Mouse (Mus musculus): ENCODE results near the gene Olfr45. TPM values are rescaled to one million over a fixed set of nuclear protein-coding genes. Genes with fewer than 3 reads are reported as not detected.
"Not testable (repeated sequence)": the region's sequence is repeated elsewhere in the genome, so short reads cannot be mapped to it uniquely, and the experiment has no call there.

The Olfr45 gene
- not detected in 2 replicates for total RNA-seq (2021)
- long read RNA-seq, result 0 reads

GRCm38 (mm10) chr7:140681651-140682050 lies at the start of gene Olfr45:
Gene Olfr45, plus strand, starts transcription at chr7:140681951.
- DNase-seq, result no peak

DNA sequence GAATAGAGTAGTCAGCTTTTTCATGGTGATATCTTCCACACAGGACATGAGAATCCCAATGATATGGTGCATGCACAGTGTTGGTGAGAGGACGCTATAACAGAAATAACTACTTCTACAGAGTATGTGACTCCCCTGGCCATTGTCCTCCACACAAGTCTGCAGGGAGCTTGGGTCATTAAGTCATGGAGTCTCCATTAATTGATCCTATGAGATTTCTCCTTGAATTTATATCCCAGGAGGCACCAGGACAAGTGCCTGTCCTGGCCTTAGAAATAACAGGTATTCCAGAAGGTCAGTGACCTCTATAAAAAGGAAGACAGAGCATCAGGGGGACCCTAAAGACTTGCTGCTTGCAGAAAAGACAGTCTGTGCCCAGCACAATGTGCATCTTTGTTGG lies 35.6 kb upstream of the Olfr45 start, which contains the start of gene Olfr53:
Gene Olfr53, plus strand, starts transcription at position 301 of the 400 bp plus-strand sequence.
- no peak for DNase-seq

DNA sequence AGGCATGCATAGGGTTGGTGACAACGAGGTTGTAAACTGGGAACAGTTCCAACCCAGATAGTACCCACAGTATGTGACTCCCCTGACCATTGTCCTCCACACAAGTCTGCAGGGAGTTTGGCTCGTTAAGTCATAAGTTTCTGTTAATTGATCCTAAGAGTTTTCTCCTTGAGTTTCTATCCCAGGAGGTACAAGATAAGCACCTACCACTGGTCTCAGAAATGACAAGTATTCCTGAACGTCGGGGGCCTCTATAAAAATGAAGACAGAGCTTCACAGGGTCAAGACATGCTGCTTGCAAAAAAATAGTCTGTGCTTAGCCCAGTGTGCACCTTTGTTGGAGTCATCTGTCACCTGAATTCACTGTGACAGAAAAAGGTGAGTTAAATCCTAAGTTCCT lies 22.1 kb upstream of the Olfr45 start, which contains the start of gene Olfr539:
Gene Olfr539, plus strand, starts transcription at position 301 of the 400 bp plus-strand sequence.
- no peak for DNase-seq

DNA sequence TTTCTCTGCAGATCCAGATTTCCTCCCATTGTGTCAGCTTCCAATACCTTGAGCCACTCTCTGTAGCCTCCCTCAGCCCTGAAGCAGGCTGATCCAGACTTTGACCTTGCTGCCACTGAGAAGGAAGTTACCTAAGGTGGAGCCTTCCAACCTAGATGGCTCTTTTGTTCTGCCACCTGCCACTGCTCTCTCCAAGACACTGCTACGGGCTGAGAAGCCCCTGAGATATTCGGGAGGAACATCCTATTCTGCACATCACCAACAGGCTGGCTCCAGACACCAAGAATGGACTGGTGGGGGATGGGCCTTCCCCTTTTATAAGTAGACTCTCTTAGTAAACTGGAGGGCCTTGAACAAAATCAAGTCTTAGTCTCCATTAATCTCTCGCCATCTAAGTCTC lies 11.1 kb upstream of the Olfr45 start:
- not testable (repeated sequence) for DNase-seq

DNA sequence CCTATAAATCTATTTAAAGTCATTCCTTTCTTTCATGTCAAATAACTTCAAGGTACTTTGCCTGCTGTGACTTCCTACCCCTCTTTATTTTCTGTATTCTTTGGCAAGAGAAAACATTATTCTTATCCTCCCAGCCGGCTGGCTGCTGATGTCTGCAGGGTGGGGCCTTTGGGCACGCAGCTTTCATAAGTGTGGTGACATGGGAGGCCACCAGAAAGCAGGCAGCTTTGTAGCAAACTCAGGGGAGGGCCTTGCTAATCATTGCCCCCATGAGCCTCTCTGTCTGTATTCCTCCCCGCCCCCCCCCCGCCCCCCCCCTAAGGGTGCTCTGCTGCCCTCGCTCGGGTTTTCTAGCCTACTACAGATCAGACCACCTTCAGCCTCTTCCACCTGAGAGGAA lies 5.9 kb upstream of the Olfr45 start:
- DNase-seq, result no peak

DNA sequence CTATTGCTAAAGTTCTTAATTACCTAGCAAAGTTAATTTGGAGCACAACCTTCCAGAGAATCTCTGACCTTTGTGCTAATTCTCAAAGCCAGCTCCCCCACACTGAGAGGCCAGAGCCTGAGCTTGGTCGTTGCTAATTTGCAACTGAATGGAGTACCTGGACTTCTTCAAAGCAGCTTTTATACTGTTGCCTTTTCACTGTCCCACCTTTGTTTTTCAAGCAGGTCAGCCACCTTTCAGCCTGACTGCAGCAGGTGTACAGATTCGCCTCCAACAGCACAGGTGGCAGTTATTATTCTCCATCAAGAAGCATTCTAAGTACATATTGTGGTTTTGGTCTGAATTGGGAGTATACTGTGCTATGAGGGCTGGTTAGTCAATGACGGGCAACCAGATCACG lies 2.2 kb upstream of the Olfr45 start:
- DNase-seq, result not testable (repeated sequence)

DNA sequence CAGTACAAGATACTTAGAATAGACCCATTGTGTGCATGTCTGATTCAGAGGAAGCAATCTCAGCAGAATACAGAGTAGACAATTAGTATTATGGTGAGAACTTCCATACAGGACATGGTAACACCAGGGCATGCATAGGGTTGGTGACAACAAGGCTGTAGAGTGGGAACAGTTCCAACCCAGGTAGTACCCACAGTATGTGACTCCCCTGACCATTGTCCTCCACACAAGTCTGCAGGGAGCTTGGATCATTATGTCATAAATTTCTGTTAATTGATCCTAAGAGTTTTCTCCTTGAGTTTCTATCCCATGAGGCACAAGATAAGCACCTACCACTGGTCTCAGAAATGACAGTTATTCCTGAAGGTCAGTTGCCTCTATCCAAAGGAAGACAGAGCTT lies 15.2 kb downstream of the Olfr45 start, which contains the start of gene Olfr541:
Gene Olfr541, plus strand, starts transcription at position 301 of the 400 bp plus-strand sequence.
- DNase-seq, result no peak

GRCm38 (mm10) chr7:140706348-140706747 lies 24.6 kb downstream of the Olfr45 start:
- no peak for DNase-seq

DNA sequence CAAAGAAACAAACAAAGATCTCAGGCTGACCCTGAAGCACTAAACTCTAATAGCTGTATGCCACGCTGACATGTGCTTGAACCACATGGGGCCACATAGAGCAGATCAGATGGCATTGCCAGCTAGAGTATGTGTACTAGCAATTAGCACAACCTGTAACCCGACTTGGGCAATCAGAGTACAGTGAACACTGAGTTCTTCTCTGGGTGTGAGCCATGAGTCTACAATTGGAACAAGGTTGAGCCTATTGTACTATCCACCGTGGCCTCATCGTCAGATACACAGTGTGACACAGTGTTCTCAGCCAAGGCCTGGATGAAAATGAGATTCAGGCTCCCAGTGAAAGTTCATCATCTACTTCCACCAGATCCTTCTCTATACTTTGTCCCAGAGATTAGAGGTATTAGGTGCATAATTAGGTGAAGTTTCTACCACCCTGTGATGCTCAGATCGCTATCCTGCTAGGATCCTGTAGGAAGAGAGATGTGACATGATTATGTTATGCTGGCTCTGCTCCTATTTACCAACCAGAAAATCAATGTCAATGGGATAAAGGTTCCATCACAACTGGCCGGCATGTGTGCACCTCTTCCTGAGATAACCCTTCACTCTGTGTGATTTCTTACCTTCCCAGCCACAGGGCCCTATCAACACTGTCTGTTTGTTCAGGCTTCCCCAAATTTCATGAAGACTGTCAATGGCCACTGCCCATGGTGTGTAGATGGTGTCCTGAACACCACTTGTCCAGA lies 26.0 kb downstream of the Olfr45 start:
- no peak for DNase-seq

- peak; percentile 17 for DNase-seq
Measured at GRCm38 (mm10) chr7:140717155-140718055, 35.7 kb downstream of the Olfr45 start.

DNA sequence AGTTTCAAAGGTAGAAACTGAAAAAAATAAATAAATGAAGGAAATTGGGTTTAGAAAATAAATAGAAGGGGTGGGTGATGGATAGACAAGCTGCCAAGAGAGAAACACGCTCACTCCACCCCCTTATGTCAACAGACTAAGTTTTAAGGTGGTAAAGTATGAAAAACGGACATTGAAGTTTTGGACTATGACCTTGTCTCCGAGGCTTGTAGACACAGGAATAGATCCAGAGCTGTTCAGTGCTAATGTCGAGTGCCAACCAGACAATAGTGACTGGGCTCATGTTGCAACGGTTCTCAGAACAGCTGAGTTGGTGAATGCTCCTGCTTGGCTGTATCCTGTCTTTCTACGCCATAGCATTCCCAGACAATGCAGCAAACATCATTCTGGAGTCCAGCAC lies 39.3 kb downstream of the Olfr45 start:
- no peak for DNase-seq

- no peak for DNase-seq
Measured at GRCm38 (mm10) chr7:140725558-140725957, 43.8 kb downstream of the Olfr45 start.

DNA sequence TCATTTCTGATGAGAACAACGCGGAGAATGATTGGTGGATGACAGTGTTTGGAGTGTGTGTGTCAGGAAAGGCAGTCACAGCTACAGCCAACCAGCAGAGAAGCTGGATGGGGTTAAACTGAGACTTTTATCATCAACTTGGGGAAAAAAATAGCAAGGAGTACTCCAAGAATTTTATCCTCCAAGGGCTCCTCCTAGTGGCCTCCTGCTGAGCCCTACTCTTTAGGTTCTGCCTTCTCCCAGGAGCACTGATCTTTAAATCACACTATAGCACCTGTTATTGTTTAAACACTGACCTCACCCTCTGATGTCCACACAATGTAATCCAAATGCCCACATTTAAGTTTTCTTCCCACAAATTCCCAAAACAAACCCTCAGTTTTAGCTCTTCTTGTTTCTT lies 51.4 kb downstream of the Olfr45 start:
- DNase-seq, result no peak

Other genes starting within 250 kb of the Olfr45 start
- not detected in 2 replicates for gene Olfr533, start 218.6 kb upstream of the Olfr45 start, total RNA-seq (2021)
- not detected in 2 replicates for gene Olfr535, start 197.7 kb upstream of the Olfr45 start, total RNA-seq (2021)
- not detected in 2 replicates for gene Olfr536, start 174.6 kb upstream of the Olfr45 start, total RNA-seq (2021)
- not detected in 2 replicates for gene Olfr538, start 114.1 kb upstream of the Olfr45 start, total RNA-seq (2021)
- gene Olfr46, start 80.7 kb upstream of the Olfr45 start, total RNA-seq (2021), result not detected in 2 replicates
- not detected in 2 replicates for gene Olfr61, start 53.0 kb upstream of the Olfr45 start, total RNA-seq (2021)
- gene Olfr53, start 35.5 kb upstream of the Olfr45 start, total RNA-seq (2021), result not detected in 2 replicates
- not detected in 2 replicates for gene Olfr539, start 22.0 kb upstream of the Olfr45 start, total RNA-seq (2021)
- not detected in 2 replicates for gene Olfr541, start 15.3 kb downstream of the Olfr45 start, total RNA-seq (2021)
- gene Cyp2e1, start 81.8 kb downstream of the Olfr45 start, total RNA-seq (2021), result 116 and 195 TPM in 2 replicates
- gene Syce1, start 105.9 kb downstream of the Olfr45 start, total RNA-seq (2021), result not detected in 2 replicates
- gene Zfp941, start 140.2 kb downstream of the Olfr45 start, total RNA-seq (2021), result 1.8 and 2.6 TPM in 2 replicates
- gene Urah, start 153.1 kb downstream of the Olfr45 start, total RNA-seq (2021), result 0.61 and 2.8 TPM in 2 replicates
- gene Scgb1c1, start 163.6 kb downstream of the Olfr45 start, total RNA-seq (2021), result not detected in 2 replicates
- 0.62 TPM in 1 of 2 replicates, not detected in the other for gene Odf3, start 165.9 kb downstream of the Olfr45 start, total RNA-seq (2021)
- gene Gm45785, start 174.4 kb downstream of the Olfr45 start, total RNA-seq (2021), result 1.5 TPM in 1 of 2 replicates, not detected in the other
- 53.8 and 68.7 TPM in 2 replicates for gene Ric8a, start 175.0 kb downstream of the Olfr45 start, total RNA-seq (2021)
- 37.2 and 44.1 TPM in 2 replicates for gene Bet1l, start 175.6 kb downstream of the Olfr45 start, total RNA-seq (2021)
- gene Psmd13, start 200.0 kb downstream of the Olfr45 start, total RNA-seq (2021), result 125 and 128 TPM in 2 replicates
- 31.5 and 34.3 TPM in 2 replicates for gene Sirt3, start 200.4 kb downstream of the Olfr45 start, total RNA-seq (2021)
- 610 and 755 TPM in 2 replicates for gene Cox8b, start 218.5 kb downstream of the Olfr45 start, total RNA-seq (2021)
- 1.9 and 2.2 TPM in 2 replicates for gene Nlrp6, start 239.0 kb downstream of the Olfr45 start, total RNA-seq (2021)

All from adrenal gland, postnatal 25 days (tissue).